Mouse (Mus musculus) hematopoietic stem cell, adult 5-6 weeks (primary cell): ENCODE results near the gene Prpf19. TPM values are rescaled to one million over a fixed set of nuclear protein-coding genes. Genes with fewer than 3 reads are reported as not detected.

Source experiments
- ATAC-seq, 2 experiments: fragments of 125-278 bp in 1 of 2; replicated peaks in 1 of 2; 2 replicates each; pipeline ENCODE4 v1.8.0; 2016 to 2017; ENCODE audit warnings: inconsistent platforms in 2 of 2, mild to moderate bottlenecking in 2 of 2, moderate number of reproducible peaks in 2 of 2, low read depth in 1 of 2, moderate TSS enrichment in 1 of 2; ENCODE audit not compliant: low FRiP score in 2 of 2, poor library complexity in 2 of 2, severe bottlenecking in 2 of 2, insufficient read depth in 1 of 2, low TSS enrichment in 1 of 2
- total RNA-seq: library from RNA; stranded (forward); fragments of 172-1452, 232-1000 nt; gene quantifications from 2 replicates; pipeline ENCODE4 v1.2.3, GENCODE M21; 2017

Prpf19 gene
- 109 and 145 TPM in 2 replicates for total RNA-seq

GRCm38 (mm10) chr19:10895016-10895528 lies at the start of gene Prpf19:
Gene Prpf19 (plus strand): TSS chr19:10895231.
- peak; percentile 97 to 98 for ATAC-seq

- no peak for ATAC-seq
Measured at GRCm38 (mm10) chr19:10845454-10845853, 49.6 kb upstream of the Prpf19 start.

- ATAC-seq, result no peak
Measured at GRCm38 (mm10) chr19:10846150-10846549, 48.9 kb upstream of the Prpf19 start.

- no peak for ATAC-seq
Measured at GRCm38 (mm10) chr19:10847311-10848087, 47.5 kb upstream of the Prpf19 start.

- ATAC-seq, result no peak
Measured at GRCm38 (mm10) chr19:10855422-10855821, 39.6 kb upstream of the Prpf19 start.

- ATAC-seq, result no peak
Measured at GRCm38 (mm10) chr19:10856520-10856919, 38.5 kb upstream of the Prpf19 start.

- ATAC-seq, result no peak
Measured at GRCm38 (mm10) chr19:10860072-10860497, 34.9 kb upstream of the Prpf19 start.

GRCm38 (mm10) chr19:10866351-10866750 lies 28.7 kb upstream of the Prpf19 start:
- ATAC-seq, result no peak

GRCm38 (mm10) chr19:10867946-10868622 lies 26.9 kb upstream of the Prpf19 start:
- no peak for ATAC-seq

- ATAC-seq, result no peak
Measured at GRCm38 (mm10) chr19:10868623-10869141, 26.3 kb upstream of the Prpf19 start.

- ATAC-seq, result peak; percentile 23 to 53; a peak in 2 of 4 replicates
Measured at GRCm38 (mm10) chr19:10869241-10869885, 25.7 kb upstream of the Prpf19 start.

- no peak for ATAC-seq
Measured at GRCm38 (mm10) chr19:10869886-10870527, 25.0 kb upstream of the Prpf19 start, which contains the start of gene Tmem132a. Gene Tmem132a (minus strand): TSS chr19:10869940.

GRCm38 (mm10) chr19:10870676-10871075 lies 24.4 kb upstream of the Prpf19 start:
- ATAC-seq, result no peak

- no peak for ATAC-seq
Measured at GRCm38 (mm10) chr19:10871328-10871961, 23.6 kb upstream of the Prpf19 start.

- ATAC-seq, result no peak
Measured at GRCm38 (mm10) chr19:10878201-10878837, 16.7 kb upstream of the Prpf19 start.
